Comparison of ENCODE assay signal across 9 mouse cellular contexts in genomic region chr11:114467803-114468202, GRCm38 (mm10).
DNase-seq lines count a peak whose midpoint lies in the region; ATAC-seq lines count a peak whose summit lies in the region.
"Had no signal": no experiment of that assay in that cellular context is flagged by ENCODE, and none has a peak within 500 bp of the region (broad histone marks: within the 10 kb centered on the region; RNA-seq: fewer than 3 reads in every experiment).

No protein-coding gene starts in this region.

- 11% methylated on average over 8 of the region's 8 CpGs for WGBS in heart, embryonic 10.5 days
- WGBS in embryonic facial prominence, embryonic 11.5 days: 14% methylated on average over 8 of the region's 8 CpGs
- 5% methylated on average over 8 of the region's 8 CpGs for WGBS in midbrain, embryonic 15.5 days

- peak; percentile 37; the same call in 1 of the 2 replicates for ATAC-seq in embryonic facial prominence, embryonic 11.5 days (replicated peaks; ENCODE audit: insufficient number of reproducible peaks, low FRiP score, low TSS enrichment, low read depth)
- ATAC-seq in midbrain, embryonic 15.5 days (replicated peaks): peak; percentile 81
- no peak for ATAC-seq in granulocyte monocyte progenitor cell, adult 5-6 weeks (replicated peaks; ENCODE audit: poor library complexity, severe bottlenecking)

- H3K9me3 ChIP-seq in heart, embryonic 10.5 days: no peaks in the 10 kb centered on the region
- no peaks in the 10 kb centered on the region for H3K9me3 ChIP-seq in embryonic facial prominence, embryonic 11.5 days (replicated peaks; ENCODE audit: control insufficient read depth, low read length)
- no peaks in the 10 kb centered on the region for H3K9me3 ChIP-seq in midbrain, embryonic 15.5 days

- H3K27ac ChIP-seq in heart, embryonic 10.5 days: no peak overlapping the region
- no peak overlapping the region for H3K27ac ChIP-seq in embryonic facial prominence, embryonic 11.5 days (replicated peaks; ENCODE audit: low read depth, low read length)
- peak overlapping the region; percentile 73 for H3K27ac ChIP-seq in midbrain, embryonic 15.5 days

- 0 out of 2 replicates have a peak overlapping the region, but pooled peaks have one; percentile 18 for H3K9ac ChIP-seq in embryonic facial prominence, embryonic 11.5 days (replicated peaks; ENCODE audit: low read length)
- no peak overlapping the region; the same call in 1 of the 2 replicates for H3K9ac ChIP-seq in midbrain, embryonic 15.5 days

- H3K27me3 ChIP-seq in heart, embryonic 10.5 days (ENCODE audit: insufficient read depth, poor library complexity, severe bottlenecking): peaks cover 53% of the 10 kb centered on the region
- no peaks in the 10 kb centered on the region for H3K27me3 ChIP-seq in embryonic facial prominence, embryonic 11.5 days (ENCODE audit: control insufficient read depth, insufficient read depth, low read length)
- H3K27me3 ChIP-seq in midbrain, embryonic 15.5 days (replicated peaks): peaks cover 5% of the 10 kb centered on the region; the same call in 1 of the 2 replicates

- no peak for DNase-seq in heart, embryonic 10.5 days (ENCODE audit: low spot score)
- no peak for DNase-seq in heart, adult 8-10 months (ENCODE audit: low spot score)
- peak; percentile 73 for DNase-seq in embryonic facial prominence, embryonic 11.5 days (ENCODE audit: low spot score)
- DNase-seq in heart, postnatal 4 days: peak; percentile 71
- DNase-seq in left cerebral cortex, adult 8-10 months (ENCODE audit: low spot score in 2 of 2): peak; percentile 32 to 44
- no peak for DNase-seq in testis, postnatal 14 days (ENCODE audit: low spot score)

- H3K4me2 ChIP-seq in embryonic facial prominence, embryonic 11.5 days (ENCODE audit: low read depth, low read length): no peak overlapping the region
- H3K4me2 ChIP-seq in midbrain, embryonic 15.5 days: no peak overlapping the region; the same call in 1 of the 2 replicates

- H3K4me1 ChIP-seq in heart, embryonic 10.5 days: peaks cover 27% of the 10 kb centered on the region
- peaks cover 9% of the 10 kb centered on the region for H3K4me1 ChIP-seq in embryonic facial prominence, embryonic 11.5 days (ENCODE audit: control insufficient read depth, insufficient read depth, low read length)
- H3K4me1 ChIP-seq in midbrain, embryonic 15.5 days: peaks cover 51% of the 10 kb centered on the region

- H3K36me3 ChIP-seq in heart, embryonic 10.5 days: no peaks in the 10 kb centered on the region
- no peaks in the 10 kb centered on the region for H3K36me3 ChIP-seq in embryonic facial prominence, embryonic 11.5 days (replicated peaks; ENCODE audit: control insufficient read depth, insufficient read depth, low read depth, low read length)
- no peaks in the 10 kb centered on the region for H3K36me3 ChIP-seq in midbrain, embryonic 15.5 days (replicated peaks)

- peak overlapping the region; percentile 16; the same call in 1 of the 2 replicates for H3K4me3 ChIP-seq in heart, embryonic 10.5 days
- H3K4me3 ChIP-seq in embryonic facial prominence, embryonic 11.5 days (ENCODE audit: low read depth, low read length): no peak overlapping the region
- H3K4me3 ChIP-seq in midbrain, embryonic 15.5 days: no peak overlapping the region
- H3K4me3 ChIP-seq: myocyte had no signal

Comparison
In these comparisons a context has a peak if more than half of its experiments do, and no peak if none do; other contexts are left out.
1. DNase-seq: peak in embryonic facial prominence, embryonic 11.5 days (single experiment), heart, postnatal 4 days (single experiment) and left cerebral cortex, adult 8-10 months (2 of 2); none in heart, embryonic 10.5 days (single experiment), heart, adult 8-10 months (single experiment) and testis, postnatal 14 days (single experiment).